Mouse (Mus musculus) cerebellum, adult 9-11 months (tissue): ENCODE results near the gene 4930447F04Rik.

Experiments used
- DNase-seq: peaks from one replicate; pipeline ENCODE4 v3.0.0; 2022

4930447F04Rik gene

GRCm38 (mm10) chrX:66304124-66304523 is at the start of gene 4930447F04Rik:
4930447F04Rik (minus strand) TSS chrX:66304224.
- DNase-seq: no peak
